ENCODE assay signal across 13 mouse cellular contexts in genomic region chr7:130367222-130368035, GRCm38 (mm10).
A peak's percentile ranks its signal among the peaks of the same experiment; 100 is the strongest.
DNase-seq lines count a peak whose midpoint lies in the region; ATAC-seq lines count a peak whose summit lies in the region.
"Had no signal": no experiment of that assay in that cellular context is flagged by ENCODE, and none has a peak within 500 bp of the region (broad histone marks: within the 10 kb centered on the region; RNA-seq: fewer than 3 reads in every experiment).

No protein-coding gene starts in this region.

- H3K36me3 ChIP-seq in heart, embryonic 10.5 days: no peaks in the 10 kb centered on the region
- no peaks in the 10 kb centered on the region for H3K36me3 ChIP-seq in heart, embryonic 11.5 days (ENCODE audit: control insufficient read depth, insufficient read depth, low read length)
- no peaks in the 10 kb centered on the region for H3K36me3 ChIP-seq in hindbrain, embryonic 12.5 days
- H3K36me3 ChIP-seq in midbrain, embryonic 14.5 days (ENCODE audit: control insufficient read depth, insufficient read depth, low read length): no peaks in the 10 kb centered on the region
- no peaks in the 10 kb centered on the region for H3K36me3 ChIP-seq in kidney, embryonic 14.5 days (ENCODE audit: control insufficient read depth, insufficient read depth, low read length)

- H3K4me2 ChIP-seq in heart, embryonic 11.5 days: no peak overlapping the region
- no peak overlapping the region for H3K4me2 ChIP-seq in hindbrain, embryonic 12.5 days (replicated peaks)
- peak overlapping the region; percentile 46; the same call in 1 of the 2 replicates for H3K4me2 ChIP-seq in midbrain, embryonic 14.5 days (ENCODE audit: low read length)
- no peak overlapping the region for H3K4me2 ChIP-seq in kidney, embryonic 14.5 days (replicated peaks; ENCODE audit: low read depth, low read length)

- ATAC-seq in heart, embryonic 11.5 days (replicated peaks; ENCODE audit: insufficient number of reproducible peaks, low FRiP score, low TSS enrichment): no peak
- peak; percentile 82 for ATAC-seq in hindbrain, embryonic 12.5 days (ENCODE audit: low FRiP score)
- peak; percentile 82 for ATAC-seq in midbrain, embryonic 14.5 days (ENCODE audit: low FRiP score, low TSS enrichment)
- no peak for ATAC-seq in kidney, embryonic 14.5 days (ENCODE audit: low FRiP score, low TSS enrichment)
- ATAC-seq: lung, postnatal 0 days had no signal

- peaks cover 18% of the 10 kb centered on the region for H3K27me3 ChIP-seq in heart, embryonic 10.5 days (ENCODE audit: insufficient read depth, poor library complexity, severe bottlenecking)
- H3K27me3 ChIP-seq in heart, embryonic 11.5 days (ENCODE audit: control insufficient read depth, insufficient read depth, low read length): no peaks in the 10 kb centered on the region
- H3K27me3 ChIP-seq in hindbrain, embryonic 12.5 days: peaks cover 4% of the 10 kb centered on the region; the same call in 1 of the 2 replicates
- peaks cover 41% of the 10 kb centered on the region for H3K27me3 ChIP-seq in midbrain, embryonic 14.5 days (ENCODE audit: control insufficient read depth, insufficient read depth, low read length)
- H3K27me3 ChIP-seq in kidney, embryonic 14.5 days (ENCODE audit: control insufficient read depth, insufficient read depth, low read length): no peaks in the 10 kb centered on the region

- H3K4me1 ChIP-seq in heart, embryonic 10.5 days: peaks cover 7% of the 10 kb centered on the region
- no peaks in the 10 kb centered on the region for H3K4me1 ChIP-seq in heart, embryonic 11.5 days (ENCODE audit: control insufficient read depth, insufficient read depth, low read length)
- peaks cover 33% of the 10 kb centered on the region for H3K4me1 ChIP-seq in hindbrain, embryonic 12.5 days
- peaks cover 32% of the 10 kb centered on the region for H3K4me1 ChIP-seq in midbrain, embryonic 14.5 days (ENCODE audit: control insufficient read depth, insufficient read depth, low read length)
- peaks cover 6% of the 10 kb centered on the region for H3K4me1 ChIP-seq in kidney, embryonic 14.5 days (ENCODE audit: control insufficient read depth, insufficient read depth, low read length)

- DNase-seq in heart, embryonic 10.5 days (ENCODE audit: low spot score): peak; percentile 64
- DNase-seq in midbrain, embryonic 14.5 days: peak; percentile 72
- peak; percentile 48 for DNase-seq in retina, postnatal 1 day
- DNase-seq in adrenal gland, postnatal 10 days: no peak
- no peak for DNase-seq in ovary, postnatal 36 days (ENCODE audit: low spot score)
- DNase-seq: adrenal gland, postnatal 36 days; gastrocnemius, postnatal 10 days; kidney, adult 11 months had no signal

- no peak overlapping the region for H3K27ac ChIP-seq in heart, embryonic 10.5 days
- no peak overlapping the region for H3K27ac ChIP-seq in heart, embryonic 11.5 days (ENCODE audit: low read depth, low read length)
- 0 out of 2 replicates have a peak overlapping the region, but pooled peaks have one; percentile 76 for H3K27ac ChIP-seq in hindbrain, embryonic 12.5 days
- no peak overlapping the region for H3K27ac ChIP-seq in midbrain, embryonic 14.5 days (replicated peaks; ENCODE audit: low read depth, low read length)
- H3K27ac ChIP-seq in kidney, embryonic 14.5 days (ENCODE audit: low read depth, low read length): no peak overlapping the region

- no peaks in the 10 kb centered on the region for H3K9me3 ChIP-seq in heart, embryonic 10.5 days
- H3K9me3 ChIP-seq in heart, embryonic 11.5 days (replicated peaks; ENCODE audit: control insufficient read depth, low read length): no peaks in the 10 kb centered on the region
- peaks cover 11% of the 10 kb centered on the region; the same call in 1 of the 2 replicates for H3K9me3 ChIP-seq in hindbrain, embryonic 12.5 days (replicated peaks)
- peaks cover 9% of the 10 kb centered on the region; the same call in 1 of the 2 replicates for H3K9me3 ChIP-seq in midbrain, embryonic 14.5 days (ENCODE audit: control insufficient read depth, low read length)
- peaks cover 7% of the 10 kb centered on the region; the same call in 1 of the 2 replicates for H3K9me3 ChIP-seq in kidney, embryonic 14.5 days (ENCODE audit: control insufficient read depth, low read length)

- H3K4me3 ChIP-seq in heart, embryonic 10.5 days: no peak overlapping the region
- H3K4me3 ChIP-seq in heart, embryonic 11.5 days (ENCODE audit: low read depth, low read length): no peak overlapping the region
- no peak overlapping the region for H3K4me3 ChIP-seq in hindbrain, embryonic 12.5 days
- H3K4me3 ChIP-seq in midbrain, embryonic 14.5 days (replicated peaks; ENCODE audit: low read depth, low read length): no peak overlapping the region
- no peak overlapping the region for H3K4me3 ChIP-seq in kidney, embryonic 14.5 days (ENCODE audit: low read length)
- H3K4me3 ChIP-seq: erythroblast, embryonic 14.5 days had no signal

- no peak overlapping the region for H3K9ac ChIP-seq in heart, embryonic 11.5 days (ENCODE audit: low read depth, low read length)
- H3K9ac ChIP-seq in hindbrain, embryonic 12.5 days: no peak overlapping the region
- no peak overlapping the region for H3K9ac ChIP-seq in midbrain, embryonic 14.5 days (replicated peaks; ENCODE audit: low read length)
- no peak overlapping the region for H3K9ac ChIP-seq in kidney, embryonic 14.5 days (ENCODE audit: low read depth, low read length)

- WGBS in heart, embryonic 10.5 days: 33% methylated on average over 12 of the region's 12 CpGs
- 44% methylated on average over 12 of the region's 12 CpGs for WGBS in heart, embryonic 11.5 days (ENCODE audit: insufficient replicate concordance)
- WGBS in hindbrain, embryonic 12.5 days: 10% methylated on average over 12 of the region's 12 CpGs
- WGBS in midbrain, embryonic 14.5 days: 2% methylated on average over 12 of the region's 12 CpGs
- WGBS in kidney, embryonic 14.5 days: 47% methylated on average over 12 of the region's 12 CpGs

Comparison
In these comparisons a context has a peak if more than half of its experiments do, and no peak if none do; other contexts are left out.
1. DNase-seq: peak in heart, embryonic 10.5 days (single experiment), midbrain, embryonic 14.5 days (single experiment) and retina, postnatal 1 day (single experiment); none in adrenal gland, postnatal 10 days (single experiment) and ovary, postnatal 36 days (single experiment).
2. ATAC-seq: peak in hindbrain, embryonic 12.5 days (single experiment) and midbrain, embryonic 14.5 days (single experiment); none in heart, embryonic 11.5 days (single experiment) and kidney, embryonic 14.5 days (single experiment).